Mouse (Mus musculus) heart, postnatal 25 days (tissue): ENCODE data around the gene Ptpn22. TPM values are rescaled to one million over a fixed set of nuclear protein-coding genes. Genes with fewer than 3 reads are reported as not detected.
"Not testable (repeated sequence)": the region's sequence is repeated elsewhere in the genome, so short reads cannot be mapped to it uniquely, and the experiment has no call there.

Experiments
- DNase-seq: peaks from one replicate; pipeline ENCODE4 v3.0.0; 2022; ENCODE audit warnings: low spot score
- intact Hi-C: fragments of 180-260 bp; cut with DNase I; formaldehyde crosslinking; loops from one replicate; pipeline ENCODE4 v1.15.1; 2025
- total RNA-seq, 2 experiments: library from RNA; stranded (reverse); gene quantifications; 2 replicates each; pipeline ENCODE4 v1.2.3; 2021

The Ptpn22 gene
- 1 to 10 TPM in 1 of 2 experiments, under 1 TPM in 1; 0.61 to 1.1 TPM for total RNA-seq

DNA sequence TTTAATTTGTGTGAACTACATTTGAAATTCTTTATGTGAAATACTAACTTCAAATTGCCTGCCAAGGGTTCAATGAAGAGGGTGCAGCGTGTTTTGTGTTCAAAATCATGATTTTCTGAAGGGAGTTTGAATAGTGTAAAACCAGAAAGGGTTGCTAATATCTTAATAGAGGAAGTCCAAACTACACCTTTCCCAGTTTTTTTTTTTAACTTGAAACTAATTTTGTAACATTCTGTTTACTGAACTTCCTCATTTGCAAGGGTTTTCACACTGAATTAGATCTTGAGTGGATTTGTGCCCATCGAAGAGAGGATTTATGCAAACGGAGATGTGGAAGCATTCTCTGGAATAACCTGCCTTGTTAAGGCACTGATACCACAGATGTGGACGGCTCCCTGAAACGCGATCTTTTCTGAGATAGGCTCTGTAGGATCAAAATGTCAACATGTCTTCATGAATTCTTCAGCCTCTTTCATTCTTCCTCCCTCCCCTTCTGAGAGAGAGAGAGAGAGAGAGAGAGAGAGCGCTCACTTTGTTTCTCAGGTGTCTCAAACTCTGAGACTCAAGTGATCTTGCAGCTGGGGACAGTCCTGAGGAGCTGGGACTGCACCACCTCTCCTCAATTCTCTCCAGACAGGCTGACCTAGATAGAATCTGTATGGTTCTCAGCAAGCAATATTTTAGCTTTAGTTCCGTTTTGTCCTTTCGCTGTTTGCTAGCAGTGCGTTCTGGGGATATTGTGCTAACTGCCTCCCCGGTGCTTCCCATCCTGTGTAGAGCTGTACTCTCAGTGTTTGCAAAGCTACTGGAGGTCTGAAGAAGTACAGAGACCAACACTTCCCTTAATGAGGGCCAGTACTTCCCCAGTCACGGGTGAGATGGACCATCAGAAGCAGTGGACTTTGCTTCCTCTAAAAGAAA, at the start of gene Ptpn22:
Ptpn22 (plus strand) TSS at position 915 of the 921 bp plus-strand sequence.
- intact Hi-C loops: no loop called here
- no peak for DNase-seq

DNA sequence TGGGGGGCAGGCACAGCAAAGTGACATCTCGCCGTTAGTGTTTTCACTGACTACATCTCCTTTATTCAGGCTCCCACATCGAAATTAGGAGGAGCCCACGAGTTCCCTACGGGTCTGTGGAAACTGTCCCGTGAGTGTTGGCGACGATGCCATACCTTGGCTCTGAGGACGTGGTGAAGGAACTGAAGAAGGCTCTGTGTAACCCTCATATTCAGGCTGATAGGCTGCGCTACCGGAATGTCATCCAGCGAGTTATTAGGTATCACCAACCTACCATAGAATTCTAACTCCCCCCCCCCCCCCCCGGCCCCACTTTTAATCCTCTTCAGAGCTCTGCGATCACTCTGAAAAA, 49.8 kb upstream of the Ptpn22 start:
- intact Hi-C loops: loop anchor here (1.0 to 5.0 kb wide), 2 partner anchors 18 to 57 kb away; partner anchors contain the start of gene Hipk1
- no peak for DNase-seq

DNA sequence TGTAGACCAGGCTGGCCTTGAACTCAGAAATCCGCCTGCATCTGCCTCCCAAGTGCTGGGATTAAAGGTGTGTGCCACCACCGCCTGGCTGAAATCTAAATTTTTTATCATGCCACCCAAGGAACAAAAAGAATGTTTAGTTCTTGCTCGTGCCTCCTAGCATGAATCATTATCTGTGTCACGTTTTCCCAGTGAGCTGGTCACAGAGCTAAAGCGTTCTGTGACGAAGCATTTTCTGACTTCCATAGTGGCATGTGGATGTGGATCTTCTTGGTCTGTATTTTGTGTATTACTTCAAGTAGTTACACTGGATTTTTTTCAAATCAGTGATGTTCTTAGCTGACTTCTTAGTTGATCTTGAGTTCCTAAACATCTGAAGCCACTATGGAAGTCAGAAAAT, 48.6 kb upstream of the Ptpn22 start:
- intact Hi-C loops: loop anchor here (5.0 kb wide), 1 partner anchor 59 kb away; no protein-coding TSS in a partner anchor
- DNase-seq: no peak

DNA sequence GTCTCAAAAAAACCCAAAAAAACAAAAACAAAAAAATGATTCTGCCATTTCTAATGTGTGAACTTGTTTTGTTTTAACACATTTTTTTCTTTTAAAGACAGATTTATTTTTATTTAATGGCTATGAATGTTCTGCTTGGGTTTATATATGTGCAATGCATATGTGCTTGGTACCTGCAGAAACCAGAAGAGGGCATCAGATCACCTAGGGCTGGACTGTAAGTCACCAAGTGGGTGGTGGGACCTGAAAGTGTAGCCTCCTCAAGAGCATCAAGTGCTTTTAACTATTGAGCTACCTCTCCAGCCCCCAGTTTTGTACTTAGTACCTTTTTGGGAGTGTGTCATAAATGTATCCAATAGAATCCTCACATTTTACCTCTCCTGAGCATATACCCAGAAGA, 32.0 kb upstream of the Ptpn22 start:
- intact Hi-C loops: no loop called here

DNA sequence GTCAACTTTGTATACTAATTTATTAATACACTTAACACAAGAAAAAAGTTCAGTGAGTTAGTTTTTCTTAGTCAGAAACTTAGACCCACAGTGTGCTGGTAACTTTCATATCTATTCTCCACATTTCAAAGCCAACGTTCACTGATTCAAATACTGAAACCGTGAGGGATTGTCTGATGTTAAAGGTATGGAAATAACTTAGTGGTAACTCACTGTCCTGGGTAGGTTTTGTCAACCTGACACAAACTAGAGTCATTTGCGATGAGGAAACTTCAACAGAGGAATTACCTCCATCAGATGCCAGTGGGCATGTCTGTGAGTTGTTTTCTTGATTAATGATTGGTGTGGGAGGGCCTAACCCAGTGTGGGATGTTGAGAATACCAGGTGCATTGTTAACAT, 30.6 kb upstream of the Ptpn22 start:
- intact Hi-C loops: no loop called here
- DNase-seq: no peak

More for the DNA sequence above, 32.0 kb upstream of the Ptpn22 start:
- no peak for DNase-seq

DNA sequence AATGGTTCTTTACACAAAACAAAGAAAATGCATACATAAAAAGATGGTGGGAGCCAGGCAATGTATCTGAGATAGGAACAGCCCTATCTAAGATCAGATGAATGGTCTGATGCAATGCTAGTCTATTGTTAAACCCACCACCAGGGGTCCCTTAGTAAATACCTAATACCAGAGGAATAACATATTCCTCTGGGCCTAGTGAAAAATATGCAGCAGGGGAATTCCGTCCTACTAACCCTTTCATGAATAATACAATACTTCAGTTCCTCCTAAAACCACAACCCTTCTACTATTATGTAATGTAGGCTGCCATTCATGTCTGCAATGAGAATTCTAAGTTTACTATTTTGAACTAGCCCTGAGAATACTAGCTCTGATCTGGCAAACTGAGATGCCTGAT, 28.9 kb upstream of the Ptpn22 start:
- intact Hi-C loops, DNase-seq: not testable (repeated sequence)

DNA sequence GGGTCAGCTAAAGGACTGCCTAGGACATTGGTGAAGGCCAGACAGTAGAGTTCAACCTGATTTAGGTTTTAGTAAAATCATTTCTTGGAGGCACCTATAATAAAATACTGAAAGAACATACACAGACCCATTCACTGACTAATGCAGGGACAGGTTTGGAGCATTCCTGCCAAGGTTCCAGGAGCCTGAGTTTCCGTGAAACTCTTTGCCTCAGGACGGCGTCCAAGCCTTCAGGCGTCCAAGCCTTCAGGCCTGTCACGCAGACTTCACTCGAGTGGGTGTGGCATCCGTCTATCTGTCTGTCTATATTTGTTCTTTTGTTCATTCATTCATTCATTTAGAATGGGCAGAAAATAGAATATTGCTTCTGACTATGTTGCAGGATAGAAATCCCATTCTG, 28.4 kb upstream of the Ptpn22 start:
- intact Hi-C loops: no loop called here

DNA sequence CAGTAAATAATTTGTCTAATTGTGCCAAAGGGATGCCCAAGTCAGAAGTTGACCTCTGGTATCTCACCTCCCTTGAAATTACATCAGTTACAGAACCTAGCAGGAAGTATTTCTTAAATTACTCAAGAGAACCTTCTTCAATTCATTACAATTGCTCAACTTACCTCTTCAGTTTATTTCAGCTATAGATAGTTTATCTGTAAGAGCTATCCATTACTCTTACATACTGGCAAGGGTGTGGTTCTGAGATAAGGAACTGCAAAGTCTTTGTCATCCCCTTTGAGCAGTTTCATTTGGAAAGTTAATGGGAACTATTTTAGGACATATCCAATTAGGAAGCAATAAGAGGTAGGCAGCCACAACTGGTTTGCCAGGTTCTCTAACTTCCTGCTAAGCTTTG, 27.2 kb upstream of the Ptpn22 start, which contains the start of gene Bcl2l15:
Bcl2l15 (plus strand) TSS at position 176 of the 400 bp plus-strand sequence.
- DNase-seq: no peak
- intact Hi-C loops: no loop called here

More for the DNA sequence above, 28.4 kb upstream of the Ptpn22 start:
- DNase-seq: no peak

DNA sequence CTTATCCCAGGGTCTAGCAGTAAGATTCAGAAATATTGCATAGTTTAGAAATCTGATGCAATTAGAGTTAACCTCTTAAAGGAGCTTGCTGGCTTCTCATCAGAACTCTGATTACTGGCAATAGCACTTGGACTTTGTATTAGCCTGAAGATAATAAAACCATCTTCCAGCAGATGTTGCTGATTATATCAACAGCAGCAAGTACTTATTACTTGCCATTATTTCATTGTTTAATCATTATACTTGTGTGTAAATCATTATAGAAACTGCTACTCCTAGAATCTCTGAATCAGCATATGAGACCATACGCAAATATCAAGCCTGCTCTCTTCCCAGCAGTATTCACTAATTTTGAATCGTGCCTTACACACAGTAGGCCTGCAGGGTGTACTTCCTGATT, 25.6 kb upstream of the Ptpn22 start:
- intact Hi-C loops: no loop called here
- no peak for DNase-seq

DNA sequence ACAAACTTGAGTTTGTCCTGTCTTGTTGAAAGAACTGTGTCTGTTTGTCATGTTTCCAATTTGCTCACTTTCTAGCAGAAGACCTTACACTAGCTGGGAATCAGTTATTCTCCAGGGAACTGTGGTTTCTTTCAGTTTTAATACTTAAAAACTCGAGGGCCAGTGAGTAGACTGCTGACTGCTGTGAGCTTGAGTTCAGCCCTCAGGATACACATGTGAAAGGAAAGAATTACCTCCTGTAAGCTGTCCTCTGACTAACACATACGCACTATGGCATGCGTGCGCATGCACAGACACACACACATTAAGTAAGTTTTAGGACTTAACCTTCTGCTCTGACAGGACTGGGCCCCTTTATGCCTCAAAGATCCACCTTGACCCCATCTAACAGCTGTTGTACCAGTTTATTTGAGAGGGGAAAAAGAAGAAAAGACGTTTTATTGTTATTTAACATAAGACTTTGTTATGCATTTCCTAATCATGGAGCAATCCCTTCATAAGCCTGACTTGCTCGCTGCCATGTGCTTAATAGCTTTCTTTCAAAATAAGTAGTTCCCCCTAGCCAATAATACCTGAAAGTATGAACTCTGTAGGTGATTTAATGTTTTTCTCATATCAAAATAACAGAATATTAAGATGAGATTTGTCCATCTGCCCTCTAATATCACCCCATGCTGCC, 24.2 kb upstream of the Ptpn22 start:
- intact Hi-C loops: no loop called here
- DNase-seq: no peak

DNA sequence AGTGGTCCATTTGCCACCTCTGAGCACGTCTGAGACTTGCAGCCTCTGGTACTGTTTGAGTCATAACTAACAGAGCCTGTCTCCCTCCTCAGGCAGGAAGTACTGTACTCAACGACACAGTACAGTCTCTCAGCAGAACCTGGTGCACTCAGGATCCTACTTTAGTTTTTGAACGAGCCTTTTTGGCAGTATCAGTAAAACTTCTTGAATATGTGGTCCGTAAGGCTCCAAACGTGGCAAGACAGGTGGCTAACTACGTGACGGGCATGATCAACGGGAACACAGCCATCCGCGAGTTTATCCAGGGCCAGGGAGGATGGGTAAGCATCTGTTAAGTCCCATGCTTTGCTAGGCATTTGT, 23.7 kb upstream of the Ptpn22 start:
- DNase-seq: no peak
- intact Hi-C loops: no loop called here

DNA sequence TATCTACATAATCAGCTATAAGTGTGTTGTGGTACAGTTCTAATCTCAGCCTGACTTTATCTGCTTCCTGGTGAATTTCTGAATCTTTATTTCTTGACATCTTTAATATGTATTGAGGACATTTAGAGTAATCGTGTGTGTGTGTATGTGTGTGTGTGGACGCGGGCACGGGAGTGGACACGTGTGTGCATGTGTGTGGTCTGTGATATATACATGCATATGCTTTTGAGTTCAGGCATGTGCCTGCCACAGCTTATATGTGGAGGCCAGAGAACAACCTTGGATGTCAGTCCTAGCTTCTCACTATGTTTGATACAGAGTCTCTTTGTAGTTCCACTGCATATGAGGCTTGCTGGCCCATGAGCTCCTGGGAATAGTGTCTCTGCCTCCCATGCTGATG, 23.1 kb upstream of the Ptpn22 start:
- DNase-seq: no peak
- intact Hi-C loops: no loop called here

DNA sequence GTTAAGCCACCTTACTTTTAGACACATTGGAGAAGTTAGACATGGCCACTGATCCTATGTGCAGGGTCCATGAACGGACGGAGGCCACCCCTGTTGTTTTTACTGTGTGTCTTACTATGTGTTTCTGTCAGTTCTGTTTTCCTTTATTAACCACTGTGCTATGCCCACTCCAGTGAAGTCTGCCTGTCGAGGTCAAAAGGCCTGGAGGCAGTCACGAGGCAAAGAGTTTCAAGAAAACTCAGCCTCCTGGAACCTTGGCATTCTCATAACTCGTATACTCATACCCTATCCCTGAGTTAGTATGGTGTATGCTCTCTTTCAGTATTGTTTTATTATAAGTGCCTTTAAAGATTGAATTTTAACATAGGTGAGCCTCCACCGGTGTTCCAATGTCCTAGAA, 19.9 kb upstream of the Ptpn22 start:
- DNase-seq: no peak
- intact Hi-C loops: no loop called here

DNA sequence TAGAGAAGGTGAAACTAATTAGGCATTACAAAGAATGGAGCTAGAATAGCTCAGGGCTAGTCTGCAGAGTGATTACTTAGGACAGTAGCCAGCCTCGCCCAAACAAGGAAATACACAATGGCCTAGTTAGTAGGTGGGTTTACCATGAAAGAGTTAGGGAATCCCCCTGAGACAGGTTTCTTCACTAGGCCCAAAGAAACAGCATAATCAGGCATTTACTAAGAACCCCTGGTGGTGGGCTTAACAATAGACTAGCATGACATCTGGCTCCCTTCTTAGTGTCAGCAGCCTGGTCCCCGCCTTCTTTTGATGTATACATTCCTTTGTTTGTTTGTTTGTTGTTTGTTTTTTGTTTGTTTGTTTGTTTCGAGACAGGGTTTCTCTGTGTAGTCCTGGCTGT, 19.4 kb upstream of the Ptpn22 start:
- intact Hi-C loops, DNase-seq: not testable (repeated sequence)

DNA sequence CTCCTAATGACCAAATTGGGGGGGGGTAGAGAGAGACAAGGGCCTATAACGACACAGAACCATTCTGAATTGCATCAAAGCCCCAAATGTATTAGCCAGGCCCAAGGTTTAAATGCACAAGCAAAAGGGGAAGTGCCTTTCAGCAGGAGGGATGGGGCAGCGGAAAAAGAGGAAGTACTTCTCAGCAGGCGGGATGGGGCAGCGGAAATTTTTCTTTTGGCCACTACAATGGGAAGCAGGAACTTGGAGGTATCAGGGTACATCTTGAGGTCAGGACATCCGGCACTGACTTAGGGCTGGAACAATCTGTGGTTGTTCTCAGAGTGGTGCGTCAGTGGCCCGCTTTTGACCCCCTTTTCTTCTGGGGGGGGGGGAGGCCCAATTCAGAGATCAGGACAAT, 18.6 kb upstream of the Ptpn22 start:
- DNase-seq, intact Hi-C loops: not testable (repeated sequence)

DNA sequence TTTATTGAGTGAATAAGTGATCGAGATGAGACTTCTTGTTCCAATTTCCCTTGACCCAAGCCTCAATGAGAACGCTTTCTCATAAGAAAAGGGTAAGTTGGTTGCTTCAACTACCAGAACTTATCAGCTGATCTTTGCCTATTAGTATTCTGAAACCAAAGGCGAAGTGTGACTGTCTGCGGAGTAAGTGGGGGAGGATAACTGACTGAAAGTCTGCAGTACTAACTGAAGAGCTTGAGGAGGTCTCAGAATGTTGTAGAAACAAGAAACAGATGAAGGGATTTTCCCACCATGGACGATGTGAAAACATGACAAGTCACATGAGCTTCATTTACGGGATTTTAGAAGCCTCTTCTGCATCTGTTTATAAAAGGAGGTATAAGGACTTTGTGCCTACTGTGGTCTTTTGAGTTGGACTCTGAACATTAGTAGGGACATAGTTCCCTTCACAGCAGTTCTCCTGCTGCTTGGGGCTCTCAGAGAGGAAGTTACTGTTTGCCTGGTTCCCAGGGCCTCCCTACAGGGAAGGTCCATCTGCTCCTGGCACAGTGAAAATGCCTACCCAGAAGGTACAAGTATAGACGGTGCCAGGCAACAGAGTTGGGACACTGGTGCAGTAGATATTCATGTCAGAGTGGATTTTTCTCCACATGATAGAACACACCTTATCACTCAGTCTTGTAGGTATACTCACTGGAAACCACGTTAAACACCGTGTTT, 8.8 kb upstream of the Ptpn22 start:
- DNase-seq: no peak
- intact Hi-C loops: loop anchor here (5.0 kb wide), 1 partner anchor 36 kb away; no protein-coding TSS in a partner anchor

DNA sequence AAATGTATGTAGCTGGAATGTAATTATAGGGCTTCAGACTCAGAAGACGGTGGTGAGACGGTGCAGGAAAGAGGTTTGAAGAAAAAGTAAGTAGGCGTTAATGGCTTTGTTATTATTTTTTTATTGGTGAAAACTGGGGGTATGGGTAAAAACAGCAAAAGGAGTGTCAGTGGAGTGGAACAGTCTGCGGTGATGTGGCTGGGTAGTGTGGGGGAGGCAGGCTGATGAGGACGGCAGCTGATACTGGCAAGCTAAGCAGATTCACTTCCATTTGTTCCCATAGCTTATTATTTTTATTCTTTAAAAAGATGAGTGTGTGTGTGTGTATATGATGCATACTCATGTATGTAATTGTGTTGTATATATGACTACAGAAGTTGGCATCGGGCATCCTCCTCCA, 8.1 kb upstream of the Ptpn22 start:
- DNase-seq: no peak
- intact Hi-C loops: loop anchor here (5.0 kb wide), 1 partner anchor 36 kb away; no protein-coding TSS in a partner anchor

DNA sequence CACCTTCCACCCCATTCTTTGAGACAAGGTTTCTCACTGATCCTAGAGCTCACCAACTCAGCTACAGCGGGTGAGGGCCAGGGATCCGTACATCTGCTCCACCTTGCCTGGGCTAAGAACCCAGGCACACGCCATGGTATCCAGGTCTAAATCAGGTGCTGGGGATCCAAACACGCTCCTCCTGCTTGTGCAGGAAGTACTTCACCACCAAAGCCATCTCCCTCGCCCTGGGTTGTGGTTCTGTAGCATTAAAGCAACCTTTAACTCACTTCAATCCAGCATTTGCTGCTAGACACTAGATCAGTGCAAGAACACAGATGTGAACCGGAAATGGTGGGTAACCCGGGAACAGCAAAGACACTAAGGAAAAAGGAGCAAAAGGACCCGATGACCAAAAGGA, 7.7 kb upstream of the Ptpn22 start:
- DNase-seq: no peak
- intact Hi-C loops: loop anchor here (5.0 kb wide), 1 partner anchor 35 kb away; no protein-coding TSS in a partner anchor

DNA sequence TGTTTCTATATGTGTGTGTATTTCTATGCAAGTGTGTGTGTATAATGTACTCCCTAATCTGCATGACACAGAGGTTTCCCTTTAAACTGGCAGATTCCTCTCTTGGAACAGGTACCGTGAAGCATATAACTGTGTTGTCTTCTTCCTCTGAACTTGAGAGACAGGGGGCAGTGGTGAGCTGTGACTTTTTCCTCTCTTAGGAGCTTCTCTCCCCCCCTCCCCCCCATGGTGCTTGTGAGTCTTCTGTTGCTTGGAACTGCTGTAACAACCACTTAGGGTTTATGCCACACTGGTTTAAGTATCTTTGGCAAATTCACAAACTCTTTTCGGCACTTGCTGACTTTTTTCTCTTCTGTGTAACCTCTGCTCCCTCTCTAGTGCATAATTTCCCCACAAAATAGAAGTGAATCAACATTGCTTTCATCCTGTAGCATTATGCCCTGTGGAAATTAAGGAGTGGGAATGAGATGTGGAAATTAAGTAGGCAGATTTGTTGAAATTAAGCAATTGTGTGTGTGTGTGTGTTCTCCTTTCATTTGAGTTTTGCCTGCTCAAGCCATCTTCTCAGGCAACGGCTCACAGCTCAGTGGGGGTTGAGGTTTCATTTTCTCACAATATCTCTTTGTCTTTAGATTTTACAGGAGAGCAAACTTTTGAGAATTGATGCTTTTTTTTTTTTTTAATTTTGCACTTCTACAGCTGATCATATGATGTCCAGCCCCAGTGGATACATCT, 6.9 kb upstream of the Ptpn22 start:
- DNase-seq: no peak
- intact Hi-C loops: loop anchor here (5.0 kb wide), 1 partner anchor 35 kb away; no protein-coding TSS in a partner anchor
